Mouse (Mus musculus) Patski (cell line): Measurements from ENCODE around the gene Gm20388. TPM values are rescaled to one million over a fixed set of nuclear protein-coding genes. Genes with fewer than 3 reads are reported as not detected.

ENCODE experiments used
- ATAC-seq: fragments of 100-300 bp; one replicate; pipeline ENCODE4 v1.8.0; 2021
- CTCF ChIA-PET: fragments of 350-600 bp; sonication (Branson Sonifier 250); formaldehyde crosslinking; loops from one replicate; lab custom pipeline; 2022; ENCODE audit warnings: inconsistent platforms; lab: Charles Lee
- POLR2A ChIA-PET: fragments of 350-600 bp; sonication (Branson Sonifier 250); formaldehyde crosslinking; loops from one replicate; lab custom pipeline; 2022; ENCODE audit warnings: antibody characterized with exemption, inconsistent platforms; lab: Charles Lee
- DNase-seq: peaks from one replicate; pipeline ENCODE4 v3.0.0-alpha.2; 2011; ENCODE audit warnings: low read depth, low spot score
- H3K27me3 ChIP-seq: fragments of 371-371 bp; one replicate; pipeline ENCODE4 v1.5.1; 2021
- CTCF ChIP-seq: fragments of 100-300 bp; IDR thresholded peaks from one replicate; pipeline ENCODE4 v1.5.1; 2021
- in situ Hi-C: fragments of 300-500 bp; cut with MboI; formaldehyde crosslinking; loops from 3 replicates; pipeline ENCODE4 v1.11.1; 2018; ENCODE audit warnings: low pct_unique_long_range_greater_than_20kb, mixed read lengths
- polyA plus RNA-seq: library from polyadenylated mRNA; unstranded; gene quantifications from one replicate; pipeline ENCODE4 v1.2.3, GENCODE M21; 2021

Gm20388 gene
- polyA plus RNA-seq, 1 experiment from 2014 or later = 86.7 TPM

DNA sequence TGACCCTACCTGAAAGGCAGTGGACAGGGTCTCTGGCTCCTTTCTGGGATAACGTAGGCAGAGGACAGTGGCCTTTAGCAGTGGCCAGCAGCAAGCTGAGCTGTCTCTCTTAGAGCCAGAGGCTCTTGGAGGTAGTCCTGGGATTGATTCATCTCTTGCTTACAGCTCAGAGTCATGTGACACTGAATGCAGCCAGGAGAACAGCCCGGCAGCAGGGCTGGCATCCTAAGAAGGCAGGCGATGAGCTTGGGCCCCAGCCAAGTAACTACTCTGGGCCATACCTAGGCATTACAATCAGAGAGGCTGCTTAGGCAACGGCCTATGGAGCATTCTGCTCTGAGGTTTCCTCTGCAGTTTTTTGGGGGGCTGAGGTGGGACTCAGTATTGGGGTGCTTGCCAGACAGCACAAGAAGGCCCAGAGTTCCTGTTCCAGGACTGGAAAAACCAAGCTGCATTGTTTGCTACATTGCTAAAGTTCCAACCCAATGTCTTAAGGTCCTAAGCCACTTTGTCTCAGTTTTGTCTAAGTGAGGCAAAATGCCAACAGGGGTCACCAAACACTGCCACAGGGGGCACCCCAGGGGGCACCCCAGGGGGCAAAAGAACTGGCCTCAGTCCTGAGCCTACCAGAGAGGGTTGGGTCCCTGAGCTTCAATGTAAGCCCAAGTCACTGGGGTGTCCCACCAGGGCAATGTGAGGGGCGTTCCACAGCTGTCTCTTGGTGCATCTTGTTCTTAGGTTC is 2437.3 kb downstream of the Gm20388 start:
- no peak for TF ChIP-seq CTCF
- CTCF ChIA-PET = interaction anchor here (0.9 to 1.5 kb wide), 5 partner anchors 15 to 75 kb away, joined by 3 to 7 read pairs (median 3); no protein-coding TSS in a partner anchor
- no peaks in the 10 kb centered on the region for H3K27me3 ChIP-seq
- POLR2A ChIA-PET = interaction anchor here (1.0 kb wide), 1 partner anchor 22 kb away, joined by 3 read pairs; no protein-coding TSS in a partner anchor
- in situ Hi-C loops = loop anchor here (10.0 kb wide), 1 partner anchor 183 kb away; no protein-coding TSS in a partner anchor
- DNase-seq (peak; percentile 58), ATAC-seq (peak; percentile 44)

GRCm38 (mm10) chr8:122349357-122350297 is 2439.0 kb downstream of the Gm20388 start:
- in situ Hi-C loops = loop anchor here (10.0 kb wide), 1 partner anchor 185 kb away; no protein-coding TSS in a partner anchor
- DNase-seq (no peak), ATAC-seq (no peak)
- POLR2A ChIA-PET = interaction anchor here (0.7 kb wide), 1 partner anchor 26 kb away, joined by 3 read pairs; no protein-coding TSS in a partner anchor
- no peaks in the 10 kb centered on the region for H3K27me3 ChIP-seq
- CTCF ChIA-PET = interaction anchor here (1.1 kb wide), 1 partner anchor 8 kb away, joined by 3 read pairs; no protein-coding TSS in a partner anchor
- no peak for TF ChIP-seq CTCF

- no peak for ATAC-seq
- no peak for DNase-seq
- no peaks in the 10 kb centered on the region for H3K27me3 ChIP-seq
- CTCF ChIA-PET = no interaction called here
- POLR2A ChIA-PET = interaction anchor here (0.7 kb wide), 1 partner anchor 27 kb away, joined by 3 read pairs; no protein-coding TSS in a partner anchor
- in situ Hi-C loops = no loop called here
- TF ChIP-seq CTCF = no peak
Measured at GRCm38 (mm10) chr8:122350309-122351089, 2439.9 kb downstream of the Gm20388 start.

GRCm38 (mm10) chr8:122354157-122354556 is 2443.5 kb downstream of the Gm20388 start:
- DNase-seq (no peak), ATAC-seq (no peak)
- ChIA-PET POLR2A (no interaction called here), CTCF (interaction anchor here (0.9 to 3.4 kb wide), 2 partner anchors 8 to 14 kb away, joined by 4 to 14 read pairs; no protein-coding TSS in a partner anchor)
- in situ Hi-C loops = no loop called here
- no peak for TF ChIP-seq CTCF
- H3K27me3 ChIP-seq = no peaks in the 10 kb centered on the region

GRCm38 (mm10) chr8:122355642-122356606 is 2445.3 kb downstream of the Gm20388 start:
- ChIA-PET POLR2A (interaction anchor here (0.6 kb wide), 1 partner anchor 21 kb away, joined by 3 read pairs; the partner anchor contains the start of gene Zc3h18), CTCF (interaction anchor here (0.7 kb wide), 1 partner anchor 14 kb away, joined by 3 read pairs; no protein-coding TSS in a partner anchor)
- in situ Hi-C loops = no loop called here
- ATAC-seq (peak; percentile 22), DNase-seq (no peak)
- TF ChIP-seq CTCF = no peak
- no peaks in the 10 kb centered on the region for H3K27me3 ChIP-seq

DNA sequence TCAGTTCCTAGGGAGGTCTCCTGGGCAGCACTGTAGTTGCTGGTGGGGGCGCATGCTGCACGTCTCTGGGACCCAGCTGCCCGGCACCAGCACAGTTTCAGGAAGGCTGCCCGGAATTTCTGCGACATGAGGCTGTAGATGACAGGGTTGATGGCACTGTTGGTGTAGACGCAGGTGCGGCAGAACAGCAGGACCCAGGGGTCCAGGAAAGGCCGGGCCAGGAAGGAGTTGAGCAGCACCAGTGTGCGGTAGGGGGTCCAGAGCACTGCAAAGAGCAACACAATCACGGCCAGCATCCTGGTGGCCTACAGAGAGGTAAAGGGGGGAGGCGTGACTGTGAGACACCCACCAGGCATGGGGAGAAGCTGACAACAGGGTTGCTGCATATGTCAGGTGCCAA is 2446.6 kb downstream of the Gm20388 start:
- in situ Hi-C loops = no loop called here
- ChIA-PET POLR2A (no interaction called here), CTCF (interaction anchor here (0.7 kb wide), 1 partner anchor 16 kb away, joined by 3 read pairs; no protein-coding TSS in a partner anchor)
- ATAC-seq (no peak), DNase-seq (no peak)
- TF ChIP-seq CTCF = no peak
- H3K27me3 ChIP-seq = no peaks in the 10 kb centered on the region

- ChIA-PET POLR2A (no interaction called here), CTCF (no interaction called here)
- no peak for TF ChIP-seq CTCF
- in situ Hi-C loops = no loop called here
- no peak for DNase-seq
- H3K27me3 ChIP-seq = no peaks in the 10 kb centered on the region
- ATAC-seq = no peak
Measured at GRCm38 (mm10) chr8:122357641-122358040, 2447.0 kb downstream of the Gm20388 start.

DNA sequence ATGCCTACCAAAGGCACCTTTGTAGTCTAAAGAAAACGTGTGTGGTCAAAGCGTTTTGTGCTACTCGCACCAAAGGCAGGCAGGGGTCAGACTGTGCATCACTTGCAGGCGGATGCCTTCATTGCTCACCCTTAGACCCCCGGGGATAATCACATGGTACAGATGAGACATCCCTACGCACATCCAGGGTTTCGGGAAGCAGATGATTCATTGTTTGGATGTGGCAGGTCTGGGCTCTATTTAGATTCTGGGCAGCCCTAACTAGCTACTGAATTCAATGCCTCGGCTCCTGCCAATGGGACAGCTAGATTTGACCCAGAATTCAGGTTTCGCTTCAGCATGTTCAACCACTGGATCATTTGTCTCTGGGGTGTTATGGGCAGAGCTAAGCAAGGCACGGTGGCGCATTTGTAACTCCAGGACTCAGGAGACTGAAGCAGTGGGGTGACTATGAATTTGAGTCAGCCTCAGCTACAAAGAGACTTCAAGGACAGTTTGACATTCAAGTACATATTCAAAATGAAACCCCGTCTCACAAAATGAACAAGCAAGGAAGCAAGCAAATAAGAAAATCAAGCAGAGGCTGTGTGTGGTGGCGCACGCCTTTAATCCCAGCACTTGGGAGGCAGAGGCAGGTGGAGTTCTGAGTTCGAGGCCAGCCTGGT is 2448.6 kb downstream of the Gm20388 start:
- in situ Hi-C loops = no loop called here
- POLR2A ChIA-PET = no interaction called here
- DNase-seq (peak; percentile 63), ATAC-seq (peak; percentile 37)
- H3K27me3 ChIP-seq = no peaks in the 10 kb centered on the region
- CTCF ChIA-PET = interaction anchor here (1.5 to 3.2 kb wide), 2 partner anchors 10 to 19 kb away, joined by 3 to 16 read pairs; no protein-coding TSS in a partner anchor
- TF ChIP-seq CTCF = no peak
